Mouse (Mus musculus) ovary, postnatal 14 days (tissue): ENCODE data around the gene Actr8.

ENCODE experiments used
- DNase-seq: peaks from one replicate; pipeline ENCODE4 v3.0.0; 2022; ENCODE audit warnings: low spot score

The Actr8 gene

GRCm38 (mm10) chr14:29978254-29979204 is at the start of gene Actr8:
Actr8 (plus strand) TSS chr14:29978337.
- peak; percentile 91 for DNase-seq

- DNase-seq, result no peak
These were observed 49.2 kb upstream of the Actr8 start for GRCm38 (mm10) chr14:29928966-29929365.

GRCm38 (mm10) chr14:29935516-29935915 is 42.6 kb upstream of the Actr8 start:
- no peak for DNase-seq

DNA sequence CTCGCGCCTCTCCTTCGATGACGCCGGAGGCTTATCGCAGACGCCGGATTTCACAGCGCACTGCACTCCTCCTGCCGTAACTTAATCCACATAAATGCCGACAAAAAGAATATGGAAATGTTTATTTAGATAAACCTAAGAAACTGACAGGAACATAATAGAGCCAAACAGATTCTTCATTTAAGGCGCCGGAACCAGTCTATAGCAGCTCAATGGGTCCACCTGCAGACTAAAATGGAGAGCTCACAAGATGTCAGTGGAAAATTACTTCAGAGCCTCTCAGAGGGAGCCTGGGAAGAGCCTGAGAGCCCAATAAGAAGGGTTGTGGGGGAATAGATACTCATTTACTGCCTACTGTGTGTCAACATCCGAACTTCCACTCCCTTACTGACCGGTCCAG is 40.7 kb upstream of the Actr8 start:
- no peak for DNase-seq

DNA sequence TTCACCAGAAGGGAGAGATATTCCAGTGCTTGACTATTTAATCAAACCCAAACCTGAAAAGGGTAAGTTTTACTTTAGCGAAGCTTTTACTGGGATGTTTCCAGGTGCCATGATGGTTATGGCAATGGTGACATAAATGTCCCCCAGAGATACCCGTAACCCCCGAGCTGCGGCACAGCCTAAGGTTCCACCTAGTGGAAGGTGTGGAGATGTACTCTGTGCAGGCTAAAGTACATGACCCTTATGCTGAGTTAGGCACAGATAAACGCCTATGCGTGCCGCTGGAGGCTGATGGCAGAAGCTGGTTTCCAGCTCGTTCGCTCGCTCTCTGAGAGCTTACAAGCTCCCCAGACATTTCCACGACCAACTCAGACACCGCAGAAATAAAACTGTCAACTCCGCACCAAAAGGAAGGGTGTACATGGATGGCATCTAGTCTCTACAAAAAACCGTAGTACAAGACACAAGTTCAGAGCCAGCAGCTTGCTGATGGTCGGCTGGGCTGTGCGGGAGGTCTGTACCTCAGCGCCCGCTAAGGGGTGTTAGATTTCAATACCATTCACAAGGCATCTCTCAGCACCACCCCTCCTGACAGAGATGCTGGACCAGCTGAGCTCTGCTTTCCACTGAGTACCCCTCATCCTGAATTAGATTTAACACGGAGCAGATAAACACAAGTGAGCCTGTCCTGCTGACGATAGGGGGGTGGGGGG is 38.4 kb upstream of the Actr8 start:
- no peak for DNase-seq

GRCm38 (mm10) chr14:29940313-29940812 is 37.8 kb upstream of the Actr8 start:
- DNase-seq, result no peak

- peak; percentile 27 for DNase-seq
These were observed 37.3 kb upstream of the Actr8 start for GRCm38 (mm10) chr14:29940877-29941276.

DNA sequence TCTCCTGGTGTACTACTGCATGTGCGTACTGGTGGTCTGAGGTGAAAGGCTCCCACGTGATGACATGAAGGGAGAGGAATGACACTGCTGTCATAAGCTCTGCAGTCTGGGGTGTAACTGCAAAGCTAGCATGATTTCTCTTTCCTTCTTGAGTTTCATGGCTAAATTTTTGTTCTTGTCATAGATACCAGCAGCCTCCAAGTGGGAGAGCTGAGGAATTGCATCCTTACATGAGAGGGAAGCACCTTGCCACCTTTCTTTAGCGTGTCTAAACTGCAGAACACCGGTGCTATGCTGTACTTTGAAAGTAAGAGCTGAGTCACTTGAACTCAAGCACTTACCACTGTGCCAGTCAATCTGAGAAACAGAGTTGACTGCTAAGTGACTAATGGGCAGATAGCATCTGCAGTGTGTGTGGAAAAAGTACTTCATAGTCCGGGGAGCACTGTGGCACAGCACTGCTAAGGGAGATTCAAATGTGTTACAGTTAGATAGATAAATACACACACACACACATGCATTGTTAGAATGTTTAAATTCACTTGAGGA is 31.3 kb upstream of the Actr8 start:
- no peak for DNase-seq

DNA sequence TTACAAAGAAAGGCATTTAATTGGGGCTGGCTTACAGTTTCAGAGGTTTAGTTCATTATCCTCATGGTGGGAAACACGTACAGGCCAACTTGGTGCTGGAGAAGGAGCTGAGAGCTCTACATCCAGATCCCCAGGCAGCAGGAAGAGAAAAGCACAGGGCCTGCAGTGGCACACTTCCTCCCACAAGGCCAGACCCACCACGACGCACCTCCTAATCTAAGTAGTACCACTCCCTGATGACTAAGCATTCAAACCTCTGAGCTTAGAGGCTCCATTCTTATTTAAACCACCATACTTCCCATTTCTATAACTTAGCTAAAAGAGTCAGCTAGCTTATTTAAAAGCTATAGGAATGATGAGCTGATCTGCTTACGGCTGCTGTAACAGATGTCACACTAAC is 27.3 kb upstream of the Actr8 start:
- no peak for DNase-seq

DNA sequence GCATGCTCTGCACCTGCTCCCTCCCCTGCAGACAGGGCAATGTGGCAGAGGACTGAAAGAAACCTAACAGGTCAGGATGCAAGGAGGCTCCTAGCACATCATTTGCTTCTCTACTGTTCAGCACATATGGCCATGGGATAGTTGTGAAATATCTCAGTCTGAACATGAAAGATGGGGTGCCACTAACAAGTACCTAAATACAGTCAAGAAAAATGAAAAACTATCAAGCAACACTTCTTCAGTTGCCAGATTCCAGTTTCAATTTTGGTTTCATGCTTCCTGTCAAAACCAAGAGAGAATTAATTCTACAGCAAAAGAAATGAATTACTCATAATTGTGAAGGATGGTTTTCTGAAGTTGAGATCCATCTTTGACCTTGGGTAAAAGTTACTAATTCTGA is 20.7 kb upstream of the Actr8 start:
- DNase-seq, result no peak

- DNase-seq, result no peak
These were observed 10.5 kb upstream of the Actr8 start for GRCm38 (mm10) chr14:29967611-29968010.

DNA sequence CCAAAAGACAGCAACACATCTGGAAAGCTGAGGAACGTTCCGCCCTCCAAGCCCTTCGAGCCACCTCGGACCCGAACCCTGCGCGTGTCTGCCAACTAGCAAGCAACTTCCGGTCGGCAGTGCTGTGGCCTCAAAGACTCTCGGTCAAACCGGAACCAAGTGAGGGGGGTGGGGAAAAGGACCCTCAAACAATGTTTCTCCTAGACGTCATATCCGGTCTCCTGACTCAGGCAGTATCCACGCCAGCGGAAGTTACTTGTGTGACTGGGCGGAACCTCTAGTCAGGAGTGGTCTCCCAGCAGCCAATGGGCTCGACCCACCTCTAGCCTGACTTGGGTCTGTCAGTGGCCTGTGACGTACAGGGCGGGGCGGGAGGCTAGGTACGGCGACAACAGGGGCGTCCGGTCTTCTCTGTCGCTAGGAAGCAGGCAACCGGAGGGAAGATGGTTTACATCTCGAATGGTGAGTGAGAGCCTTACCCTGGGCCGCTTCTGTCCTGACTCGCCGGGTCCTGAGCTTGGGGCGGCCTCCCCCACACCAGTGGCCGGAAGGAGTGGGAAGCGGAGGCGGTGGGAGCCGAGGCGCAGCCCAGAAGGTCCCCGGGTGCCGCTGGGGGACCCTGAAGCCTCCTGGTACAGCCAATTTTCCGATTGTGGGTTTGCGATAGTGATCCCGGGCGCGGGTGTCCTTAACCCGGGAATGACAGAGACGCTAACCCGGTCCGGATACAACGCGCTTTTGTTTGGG is 9.9 kb upstream of the Actr8 start, which contains the start of gene Selenok:
TSS of gene Selenok (plus strand) at position 234 of the 747 bp plus-strand sequence.
- peak; percentile 86 for DNase-seq

GRCm38 (mm10) chr14:29971446-29971845 is 6.7 kb upstream of the Actr8 start:
- no peak for DNase-seq

DNA sequence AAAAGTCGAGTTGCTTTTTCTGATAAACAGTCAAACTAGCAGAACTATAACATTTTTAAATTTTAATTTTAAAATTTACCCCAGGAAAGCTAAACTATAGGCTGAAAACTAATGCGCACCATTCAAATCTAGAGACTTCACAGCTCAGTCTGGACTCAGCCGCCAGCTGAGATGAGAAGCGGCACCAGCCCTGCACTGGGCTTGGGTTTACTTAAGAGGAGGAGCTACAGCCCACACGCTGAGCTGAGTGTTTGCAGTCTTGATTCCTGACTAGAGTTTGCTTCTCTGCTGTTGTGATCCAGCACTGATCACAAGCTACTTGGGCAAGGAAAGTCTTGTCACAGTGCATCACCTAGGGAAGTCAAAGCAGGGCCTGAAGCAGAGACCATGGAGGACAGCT is 6.1 kb upstream of the Actr8 start:
- no peak for DNase-seq

GRCm38 (mm10) chr14:29976927-29977326 is 1.2 kb upstream of the Actr8 start:
- no peak for DNase-seq

DNA sequence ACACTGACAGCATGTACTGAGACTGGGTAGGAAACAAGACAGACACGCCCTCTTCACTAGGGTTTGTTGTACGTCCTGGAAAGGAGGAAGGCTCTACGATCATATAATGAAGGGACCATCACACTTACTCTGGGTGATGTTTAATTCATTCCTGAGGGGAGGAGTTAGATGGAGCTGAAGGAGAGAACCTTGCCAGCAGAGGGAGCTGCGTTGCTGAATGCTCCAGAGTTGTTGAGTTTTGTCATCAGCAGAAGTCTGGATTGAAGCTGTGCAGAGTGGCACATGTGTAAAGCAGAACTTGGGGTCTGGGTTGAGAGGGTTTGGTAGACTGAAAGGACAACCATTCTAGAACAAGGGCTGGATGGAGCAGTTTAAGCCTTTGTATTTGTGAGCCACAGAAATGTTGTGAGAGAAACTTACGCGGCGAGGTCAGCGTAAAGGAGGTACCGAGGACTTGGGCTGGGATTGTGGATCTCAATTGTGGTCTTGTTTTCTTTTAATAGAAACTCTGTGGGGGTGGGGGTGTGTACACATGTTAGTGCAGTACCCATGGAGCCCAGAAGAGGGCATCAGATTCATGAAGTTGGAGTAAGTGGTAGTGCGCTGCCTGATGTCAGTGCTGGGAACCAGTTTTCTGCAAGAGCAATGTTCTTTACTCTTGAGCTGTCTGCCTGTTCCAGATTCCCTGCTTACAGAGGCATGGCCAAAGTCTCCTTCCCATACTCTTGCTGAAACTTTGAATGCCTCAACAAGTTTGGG is 2.5 kb downstream of the Actr8 start:
- DNase-seq, result no peak

GRCm38 (mm10) chr14:29986096-29986495 is 8.0 kb downstream of the Actr8 start:
- no peak for DNase-seq

- DNase-seq, result no peak
These were observed 9.1 kb downstream of the Actr8 start for GRCm38 (mm10) chr14:29987276-29987675.

DNA sequence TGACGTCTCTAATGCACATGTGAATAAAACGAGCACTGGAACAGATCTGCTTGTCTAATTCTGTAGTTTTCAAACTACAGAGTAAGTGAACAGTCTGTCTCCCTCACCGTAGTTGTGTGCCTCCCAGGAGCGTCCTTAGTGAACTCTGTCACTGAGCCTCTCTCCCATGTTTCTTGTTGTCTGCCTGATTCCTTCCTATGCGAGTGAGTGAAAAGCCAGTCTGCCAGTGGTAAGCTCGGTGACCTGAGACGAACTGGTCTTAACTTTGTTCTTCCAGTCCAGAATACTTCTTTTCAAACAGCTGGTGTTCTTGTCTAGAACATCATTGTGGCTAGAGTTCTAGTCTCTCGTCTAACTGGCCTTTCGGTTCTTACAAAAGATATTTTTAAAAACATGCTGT is 9.6 kb downstream of the Actr8 start:
- no peak for DNase-seq

GRCm38 (mm10) chr14:29988337-29988736 is 10.2 kb downstream of the Actr8 start:
- DNase-seq, result no peak

GRCm38 (mm10) chr14:29994976-29995375 is 16.8 kb downstream of the Actr8 start:
- no peak for DNase-seq
